Comparison of ENCODE assay signal across 11 mouse cellular contexts in the genomic region with DNA sequence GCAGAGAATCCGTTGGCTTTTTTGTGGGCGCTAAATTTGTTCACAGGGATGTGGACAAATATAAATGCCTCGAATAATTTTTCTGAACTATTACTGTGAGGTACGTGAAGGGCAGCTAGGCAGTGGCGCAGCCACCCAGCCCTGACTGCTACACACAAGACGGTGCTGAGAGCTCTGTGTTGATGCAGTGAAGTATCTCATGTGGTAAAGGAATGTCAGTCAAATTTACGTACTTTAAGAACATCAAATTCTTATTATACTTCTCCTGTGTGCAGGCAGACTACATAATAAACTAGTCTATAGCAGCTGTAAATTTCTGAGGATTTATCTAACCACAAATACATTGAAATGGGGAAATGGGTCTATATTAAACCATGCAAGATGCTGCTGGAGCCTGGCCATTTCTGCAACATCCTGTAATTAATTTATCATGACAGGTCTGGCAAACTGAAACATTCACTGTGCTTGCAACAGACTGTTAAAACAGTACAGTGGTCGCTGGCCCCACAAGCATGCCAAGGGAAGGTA.
A peak's percentile ranks its signal among the peaks of the same experiment; 100 is the strongest.
DNase-seq lines count a peak whose midpoint lies in the region; ATAC-seq lines count a peak whose summit lies in the region.
"Had no signal": no experiment of that assay in that cellular context is flagged by ENCODE, and none has a peak within 500 bp of the region (broad histone marks: within the 10 kb centered on the region; RNA-seq: fewer than 3 reads in every experiment).

No protein-coding gene starts in this region.

- H3K9ac ChIP-seq in embryonic facial prominence, embryonic 12.5 days, result no peak overlapping the region
- H3K9ac ChIP-seq in forebrain, embryonic 14.5 days (ENCODE audit: low read length), result no peak overlapping the region
- H3K9ac ChIP-seq: heart, embryonic 15.5 days; limb, embryonic 12.5 days had no signal

- ATAC-seq in embryonic facial prominence, embryonic 12.5 days (ENCODE audit: insufficient number of reproducible peaks, insufficient read depth, low FRiP score, low TSS enrichment), result no peak
- ATAC-seq in forebrain, embryonic 14.5 days, result no peak; the same call in 1 of the 2 replicates

- no peak overlapping the region for H3K4me2 ChIP-seq in embryonic facial prominence, embryonic 12.5 days (replicated peaks)
- H3K4me2 ChIP-seq in forebrain, embryonic 14.5 days (ENCODE audit: low read length), result no peak overlapping the region
- H3K4me2 ChIP-seq: heart, embryonic 15.5 days; limb, embryonic 12.5 days had no signal

- H3K4me3 ChIP-seq in embryonic facial prominence, embryonic 12.5 days, result no peak overlapping the region
- no peak overlapping the region for H3K4me3 ChIP-seq in embryonic facial prominence, embryonic 10.5 days
- H3K4me3 ChIP-seq in forebrain, embryonic 14.5 days (ENCODE audit: low read depth, low read length), result no peak overlapping the region
- H3K4me3 ChIP-seq in limb, embryonic 10.5 days, result no peak overlapping the region
- H3K4me3 ChIP-seq: heart, embryonic 15.5 days; limb, embryonic 12.5 days had no signal

- H3K9me3 ChIP-seq in embryonic facial prominence, embryonic 12.5 days, result no peaks in the 10 kb centered on the region
- no peaks in the 10 kb centered on the region for H3K9me3 ChIP-seq in embryonic facial prominence, embryonic 10.5 days
- no peaks in the 10 kb centered on the region for H3K9me3 ChIP-seq in forebrain, embryonic 14.5 days (replicated peaks; ENCODE audit: control insufficient read depth, low read length)
- H3K9me3 ChIP-seq in limb, embryonic 10.5 days (replicated peaks), result no peaks in the 10 kb centered on the region
- H3K9me3 ChIP-seq: heart, embryonic 15.5 days; limb, embryonic 12.5 days had no signal

- no peak for DNase-seq in embryonic facial prominence, embryonic 10.5 days (ENCODE audit: low spot score)
- peak; percentile 44 for DNase-seq in thymus, postnatal 25 days
- DNase-seq in thymus, postnatal 4 days, result no peak
- DNase-seq in forebrain, embryonic 14.5 days (ENCODE audit: low spot score), result peak; percentile 50
- peak; percentile 92 for DNase-seq in retina, postnatal 1 day
- DNase-seq in limb, embryonic 10.5 days (ENCODE audit: low spot score), result no peak
- DNase-seq in layer of hippocampus, adult 8-10 months (ENCODE audit: low spot score in 2 of 2), result no peak

- no peaks in the 10 kb centered on the region for H3K36me3 ChIP-seq in embryonic facial prominence, embryonic 12.5 days
- H3K36me3 ChIP-seq in embryonic facial prominence, embryonic 10.5 days (replicated peaks), result no peaks in the 10 kb centered on the region; the same call in 1 of the 2 replicates
- 0 out of 2 replicates have a peak, but pooled peaks cover 3% of the 10 kb centered on the region for H3K36me3 ChIP-seq in forebrain, embryonic 14.5 days (ENCODE audit: control insufficient read depth, insufficient read depth, low read length)
- H3K36me3 ChIP-seq in limb, embryonic 10.5 days, result no peaks in the 10 kb centered on the region
- H3K36me3 ChIP-seq: heart, embryonic 15.5 days; limb, embryonic 12.5 days had no signal

- no peaks in the 10 kb centered on the region for H3K27me3 ChIP-seq in embryonic facial prominence, embryonic 12.5 days
- H3K27me3 ChIP-seq in embryonic facial prominence, embryonic 10.5 days (replicated peaks; ENCODE audit: low read depth, poor library complexity, severe bottlenecking), result no peaks in the 10 kb centered on the region
- H3K27me3 ChIP-seq in forebrain, embryonic 14.5 days (replicated peaks; ENCODE audit: control insufficient read depth, insufficient read depth, low read length), result peaks cover 3% of the 10 kb centered on the region; the same call in 1 of the 2 replicates
- H3K27me3 ChIP-seq in limb, embryonic 10.5 days (ENCODE audit: low read depth, poor library complexity, severe bottlenecking), result no peaks in the 10 kb centered on the region
- H3K27me3 ChIP-seq: heart, embryonic 15.5 days; limb, embryonic 12.5 days had no signal

- 0 out of 2 replicates have a peak overlapping the region, but pooled peaks have one; percentile 0 for H3K27ac ChIP-seq in embryonic facial prominence, embryonic 12.5 days
- no peak overlapping the region for H3K27ac ChIP-seq in embryonic facial prominence, embryonic 10.5 days (replicated peaks)
- H3K27ac ChIP-seq in forebrain, embryonic 14.5 days (ENCODE audit: low read depth, low read length), result no peak overlapping the region
- no peak overlapping the region for H3K27ac ChIP-seq in limb, embryonic 10.5 days
- H3K27ac ChIP-seq: heart, embryonic 15.5 days; limb, embryonic 12.5 days; macrophage had no signal

- 0 out of 2 replicates have a peak, but pooled peaks cover 3% of the 10 kb centered on the region for H3K4me1 ChIP-seq in embryonic facial prominence, embryonic 12.5 days
- H3K4me1 ChIP-seq in embryonic facial prominence, embryonic 10.5 days, result peaks cover 10% of the 10 kb centered on the region
- peaks cover 19% of the 10 kb centered on the region for H3K4me1 ChIP-seq in forebrain, embryonic 14.5 days (ENCODE audit: control insufficient read depth, insufficient read depth, low read length)
- H3K4me1 ChIP-seq in limb, embryonic 10.5 days, result no peaks in the 10 kb centered on the region
- H3K4me1 ChIP-seq: heart, embryonic 15.5 days; limb, embryonic 12.5 days had no signal

- 75% methylated on average over 8 of the region's 8 CpGs for WGBS in embryonic facial prominence, embryonic 12.5 days
- WGBS in embryonic facial prominence, embryonic 10.5 days, result 80% methylated on average over 8 of the region's 8 CpGs
- 35% methylated on average over 8 of the region's 8 CpGs for WGBS in forebrain, embryonic 14.5 days
- WGBS in limb, embryonic 10.5 days, result 90% methylated on average over 8 of the region's 8 CpGs

Comparison
In these comparisons a context has a peak if more than half of its experiments do, and no peak if none do; other contexts are left out.
1. DNase-seq: peak in thymus, postnatal 25 days (single experiment), forebrain, embryonic 14.5 days (single experiment) and retina, postnatal 1 day (single experiment); none in embryonic facial prominence, embryonic 10.5 days (single experiment), thymus, postnatal 4 days (single experiment), limb, embryonic 10.5 days (single experiment) and layer of hippocampus, adult 8-10 months (0 of 2).